Mouse (Mus musculus): ENCODE data around the gene Apeh. TPM values are rescaled to one million over a fixed set of nuclear protein-coding genes. Genes with fewer than 3 reads are reported as not detected.
"Not testable (repeated sequence)": the region's sequence is repeated elsewhere in the genome, so short reads cannot be mapped to it uniquely, and the experiment has no call there.

The Apeh gene
- polyA plus RNA-seq, 1 experiment from 2014 or later, result 47.9 TPM

DNA sequence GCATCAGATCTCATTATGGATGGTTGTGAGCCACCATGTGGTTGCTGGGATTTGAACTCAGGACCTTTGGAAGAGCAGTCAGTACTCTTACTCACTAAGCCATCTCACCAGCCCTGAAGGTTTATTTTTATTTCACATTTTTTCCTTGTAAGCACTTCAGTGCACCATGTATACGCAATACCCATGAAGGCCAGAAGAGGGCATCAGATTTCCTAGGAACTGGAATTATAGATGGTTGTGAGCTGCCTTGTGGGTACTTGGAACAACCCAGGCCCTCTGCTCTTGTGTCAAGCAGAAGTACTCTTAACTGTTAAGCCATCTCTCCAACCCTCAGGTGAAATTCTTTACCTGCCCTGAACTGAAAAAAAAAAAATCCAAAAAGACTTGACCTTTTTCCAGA, 41.8 kb upstream of the Apeh start:
- no peak overlapping the region for H3K4me2 ChIP-seq (ENCODE audit: low read depth, low read length)
- no peaks in the 10 kb centered on the region for H3K4me1 ChIP-seq (ENCODE audit: control insufficient read depth, insufficient read depth, low read length)
- H3K9ac ChIP-seq (replicated peaks; ENCODE audit: low read depth, low read length), result no peak overlapping the region
- H3K27ac ChIP-seq (ENCODE audit: low read depth, low read length), result no peak overlapping the region
- no peak for ATAC-seq (ENCODE audit: low read depth)
- no peak overlapping the region for H3K4me3 ChIP-seq (ENCODE audit: low read depth, low read length)
- peaks cover 12% of the 10 kb centered on the region; the same call in 1 of the 2 replicates for H3K36me3 ChIP-seq (ENCODE audit: control insufficient read depth, insufficient read depth, low read length)
- no peaks in the 10 kb centered on the region for H3K27me3 ChIP-seq (ENCODE audit: control insufficient read depth, insufficient read depth, low read length)
- WGBS, result 29% methylated on average over 1 of the region's 1 CpGs
- H3K9me3 ChIP-seq (ENCODE audit: control insufficient read depth, low read length), result no peaks in the 10 kb centered on the region

DNA sequence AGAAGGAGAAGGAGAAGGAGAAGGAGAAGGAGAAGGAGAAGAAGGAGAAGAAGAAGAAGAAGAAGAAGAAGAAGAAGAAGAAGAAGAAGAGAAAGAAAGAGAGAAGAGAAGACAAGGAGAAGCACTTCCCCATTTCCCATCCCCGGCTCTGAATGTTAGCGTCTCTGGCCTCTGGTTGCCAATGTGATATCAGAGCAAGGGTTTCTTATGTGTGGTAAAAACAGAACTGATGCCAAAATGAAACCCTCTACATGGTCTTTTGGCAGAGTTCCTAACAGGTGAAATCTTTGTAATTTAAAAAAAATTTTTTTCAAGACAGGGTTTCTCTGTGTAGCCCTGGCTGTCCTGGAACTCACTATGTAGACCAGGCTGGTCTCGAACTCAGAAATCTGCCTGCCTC, 41.3 kb upstream of the Apeh start:
- not testable (repeated sequence) for H3K4me1 ChIP-seq (ENCODE audit: control insufficient read depth, insufficient read depth, low read length); H3K27ac ChIP-seq (ENCODE audit: low read depth, low read length); ATAC-seq (ENCODE audit: low read depth); H3K4me3 ChIP-seq (ENCODE audit: low read depth, low read length); H3K9ac ChIP-seq (replicated peaks; ENCODE audit: low read depth, low read length); H3K4me2 ChIP-seq (ENCODE audit: low read depth, low read length); H3K9me3 ChIP-seq (ENCODE audit: control insufficient read depth, low read length); H3K27me3 ChIP-seq (ENCODE audit: control insufficient read depth, insufficient read depth, low read length)
- 88% methylated on average over 3 of the region's 3 CpGs for WGBS
- H3K36me3 ChIP-seq (ENCODE audit: control insufficient read depth, insufficient read depth, low read length), result peaks cover 12% of the 10 kb centered on the region; the same call in 1 of the 2 replicates

GRCm38 (mm10) chr9:108133478-108133877, 39.1 kb upstream of the Apeh start:
- no peaks in the 10 kb centered on the region for H3K27me3 ChIP-seq (ENCODE audit: control insufficient read depth, insufficient read depth, low read length)
- no peaks in the 10 kb centered on the region for H3K4me1 ChIP-seq (ENCODE audit: control insufficient read depth, insufficient read depth, low read length)
- no peak for ATAC-seq (ENCODE audit: low read depth)
- 20% methylated on average over 1 of the region's 1 CpGs for WGBS
- no peak overlapping the region for H3K4me3 ChIP-seq (ENCODE audit: low read depth, low read length)
- no peak overlapping the region for H3K4me2 ChIP-seq (ENCODE audit: low read depth, low read length)
- H3K9me3 ChIP-seq (ENCODE audit: control insufficient read depth, low read length), result no peaks in the 10 kb centered on the region
- peaks cover 4% of the 10 kb centered on the region; the same call in 1 of the 2 replicates for H3K36me3 ChIP-seq (ENCODE audit: control insufficient read depth, insufficient read depth, low read length)
- no peak overlapping the region for H3K27ac ChIP-seq (ENCODE audit: low read depth, low read length)
- H3K9ac ChIP-seq (replicated peaks; ENCODE audit: low read depth, low read length), result no peak overlapping the region

- ATAC-seq (ENCODE audit: low read depth), result no peak
- Histone ChIP-seq H3K9ac (replicated peaks; ENCODE audit: low read depth, low read length) (no peak overlapping the region), H3K27ac (ENCODE audit: low read depth, low read length) (no peak overlapping the region), H3K27me3 (ENCODE audit: control insufficient read depth, insufficient read depth, low read length) (no peaks in the 10 kb centered on the region), H3K4me2 (ENCODE audit: low read depth, low read length) (no peak overlapping the region), H3K4me3 (ENCODE audit: low read depth, low read length) (no peak overlapping the region), H3K36me3 (ENCODE audit: control insufficient read depth, insufficient read depth, low read length) (0 out of 2 replicates have a peak, but pooled peaks cover 4% of the 10 kb centered on the region), H3K4me1 (ENCODE audit: control insufficient read depth, insufficient read depth, low read length) (no peaks in the 10 kb centered on the region), H3K9me3 (ENCODE audit: control insufficient read depth, low read length) (no peaks in the 10 kb centered on the region)
- WGBS, result 94% methylated on average over 3 of the region's 3 CpGs
Measured at GRCm38 (mm10) chr9:108132373-108132772, 38.0 kb upstream of the Apeh start.

GRCm38 (mm10) chr9:108131502-108131901, 37.1 kb upstream of the Apeh start:
- H3K27ac ChIP-seq (ENCODE audit: low read depth, low read length), result no peak overlapping the region
- no peak for ATAC-seq (ENCODE audit: low read depth)
- 90% methylated on average over 5 of the region's 5 CpGs for WGBS
- no peaks in the 10 kb centered on the region for H3K27me3 ChIP-seq (ENCODE audit: control insufficient read depth, insufficient read depth, low read length)
- H3K9me3 ChIP-seq (ENCODE audit: control insufficient read depth, low read length), result no peaks in the 10 kb centered on the region
- no peak overlapping the region for H3K9ac ChIP-seq (replicated peaks; ENCODE audit: low read depth, low read length)
- H3K36me3 ChIP-seq (ENCODE audit: control insufficient read depth, insufficient read depth, low read length), result peaks cover 6% of the 10 kb centered on the region; the same call in 1 of the 2 replicates
- H3K4me3 ChIP-seq (ENCODE audit: low read depth, low read length), result no peak overlapping the region
- no peak overlapping the region for H3K4me2 ChIP-seq (ENCODE audit: low read depth, low read length)
- H3K4me1 ChIP-seq (ENCODE audit: control insufficient read depth, insufficient read depth, low read length), result no peaks in the 10 kb centered on the region

DNA sequence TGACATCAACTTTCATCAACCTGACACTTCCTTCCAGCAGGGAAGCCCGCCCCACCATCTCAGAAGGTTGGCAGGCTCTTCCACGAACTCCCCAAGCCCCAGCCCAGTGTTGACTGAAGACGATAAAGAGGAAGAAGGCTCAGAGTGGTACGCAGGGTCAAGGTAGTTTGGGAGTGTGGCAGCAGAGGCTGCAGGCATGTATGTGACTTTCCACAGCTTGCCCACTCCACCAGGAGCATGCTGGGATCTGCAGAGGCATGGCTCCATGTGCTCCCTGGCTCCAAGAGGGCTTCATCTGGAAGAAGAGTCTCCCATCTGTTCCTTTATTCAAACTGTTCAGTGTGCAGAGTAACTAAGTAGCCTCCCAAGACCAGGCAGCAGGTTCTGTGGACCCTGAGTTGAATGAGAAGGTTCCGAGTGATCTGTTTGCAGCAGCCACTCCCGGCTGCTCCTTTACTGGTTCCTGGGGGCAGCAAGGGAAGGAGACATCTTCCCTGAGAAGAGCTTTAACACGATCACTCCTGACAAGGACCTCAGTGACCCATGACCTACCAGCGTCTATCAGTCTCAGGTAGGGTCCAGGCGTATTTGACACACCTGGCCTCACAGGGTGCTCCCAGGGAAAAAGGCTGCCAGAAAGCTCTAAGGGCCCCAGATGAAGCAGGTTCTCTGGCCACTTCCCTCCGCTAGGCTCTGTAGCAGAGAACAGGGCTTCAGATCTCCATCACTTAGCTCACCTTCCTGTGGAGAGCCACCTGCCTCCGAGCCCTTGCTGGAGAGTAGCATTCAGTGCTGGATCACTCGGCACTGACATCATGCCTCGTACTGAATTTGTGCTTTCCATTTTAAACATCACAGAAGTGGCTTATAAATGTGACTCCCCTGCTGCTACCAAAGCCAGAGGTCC, 34.9 kb upstream of the Apeh start:
- 88% methylated on average over 13 of the region's 13 CpGs for WGBS
- Histone ChIP-seq H3K27me3 (ENCODE audit: control insufficient read depth, insufficient read depth, low read length) (no peaks in the 10 kb centered on the region), H3K9ac (replicated peaks; ENCODE audit: low read depth, low read length) (no peak overlapping the region), H3K36me3 (ENCODE audit: control insufficient read depth, insufficient read depth, low read length) (peaks cover 9% of the 10 kb centered on the region), H3K9me3 (ENCODE audit: control insufficient read depth, low read length) (no peaks in the 10 kb centered on the region), H3K4me1 (ENCODE audit: control insufficient read depth, insufficient read depth, low read length) (no peaks in the 10 kb centered on the region), H3K27ac (ENCODE audit: low read depth, low read length) (no peak overlapping the region), H3K4me2 (ENCODE audit: low read depth, low read length) (no peak overlapping the region), H3K4me3 (ENCODE audit: low read depth, low read length) (no peak overlapping the region)
- ATAC-seq (ENCODE audit: low read depth), result no peak

DNA sequence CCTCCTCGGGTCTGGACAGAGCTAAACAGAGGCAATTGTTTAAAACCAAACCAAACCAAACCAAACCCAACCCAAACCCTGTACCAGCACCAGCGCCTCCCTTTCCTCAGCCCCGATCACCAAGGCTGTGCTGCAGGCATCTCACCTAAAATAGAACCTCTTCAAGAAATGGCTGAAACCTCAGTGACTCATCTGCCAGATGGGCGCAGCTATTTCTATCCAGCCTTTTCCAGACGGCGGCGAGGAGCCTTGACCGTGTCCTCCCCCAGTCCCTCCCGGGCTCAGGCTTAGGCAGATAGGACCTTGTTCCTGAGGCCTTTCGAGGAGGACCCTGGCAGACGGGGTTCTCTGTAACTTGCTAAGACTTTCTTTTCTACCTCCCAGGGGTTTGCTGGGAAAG, 33.8 kb upstream of the Apeh start:
- Histone ChIP-seq H3K4me3 (ENCODE audit: low read depth, low read length) (no peak overlapping the region), H3K4me2 (ENCODE audit: low read depth, low read length) (no peak overlapping the region), H3K27ac (ENCODE audit: low read depth, low read length) (no peak overlapping the region), H3K27me3 (ENCODE audit: control insufficient read depth, insufficient read depth, low read length) (no peaks in the 10 kb centered on the region), H3K4me1 (ENCODE audit: control insufficient read depth, insufficient read depth, low read length) (no peaks in the 10 kb centered on the region), H3K36me3 (ENCODE audit: control insufficient read depth, insufficient read depth, low read length) (peaks cover 9% of the 10 kb centered on the region), H3K9me3 (ENCODE audit: control insufficient read depth, low read length) (no peaks in the 10 kb centered on the region), H3K9ac (replicated peaks; ENCODE audit: low read depth, low read length) (no peak overlapping the region)
- ATAC-seq (ENCODE audit: low read depth), result no peak
- WGBS, result 90% methylated on average over 11 of the region's 11 CpGs

DNA sequence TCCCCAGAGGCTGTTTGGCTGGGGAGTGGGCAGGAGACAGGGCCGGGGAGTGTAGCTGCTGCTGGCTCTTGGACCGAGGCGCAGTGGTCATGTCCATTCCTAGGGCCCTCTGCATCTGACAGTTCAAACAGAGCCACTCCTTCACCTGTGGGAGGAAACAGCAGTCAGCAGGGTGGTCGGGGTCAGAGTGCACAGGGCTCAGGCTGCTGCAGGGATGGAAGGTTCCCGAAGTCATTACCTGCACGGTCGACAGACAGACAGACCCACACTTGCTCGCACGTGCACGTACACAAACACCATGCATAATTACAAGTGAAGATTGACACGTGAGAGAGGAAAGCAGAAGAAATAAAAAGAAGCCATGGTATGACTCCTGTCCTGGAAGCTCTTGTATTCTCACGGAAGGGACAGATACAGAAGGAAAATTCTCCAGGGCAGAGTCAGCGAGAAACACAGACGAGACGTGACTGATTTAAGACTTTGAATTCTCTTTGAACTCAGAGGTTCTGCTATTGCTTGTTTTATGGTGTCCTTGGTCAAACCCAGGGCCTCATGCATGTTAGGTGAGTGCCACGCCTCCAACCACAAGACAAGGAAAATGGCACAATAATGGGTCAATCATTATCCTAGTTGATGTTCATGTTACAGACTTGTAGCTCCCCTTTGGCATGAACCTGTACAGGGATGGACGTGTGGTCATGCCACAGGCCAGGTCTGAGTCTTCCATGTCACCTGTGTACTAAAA, 32.2 kb upstream of the Apeh start:
- Histone ChIP-seq H3K4me1 (ENCODE audit: control insufficient read depth, insufficient read depth, low read length) (no peaks in the 10 kb centered on the region), H3K9me3 (ENCODE audit: control insufficient read depth, low read length) (no peaks in the 10 kb centered on the region), H3K27me3 (ENCODE audit: control insufficient read depth, insufficient read depth, low read length) (no peaks in the 10 kb centered on the region), H3K4me3 (ENCODE audit: low read depth, low read length) (no peak overlapping the region), H3K27ac (ENCODE audit: low read depth, low read length) (no peak overlapping the region), H3K9ac (replicated peaks; ENCODE audit: low read depth, low read length) (no peak overlapping the region), H3K4me2 (ENCODE audit: low read depth, low read length) (no peak overlapping the region), H3K36me3 (ENCODE audit: control insufficient read depth, insufficient read depth, low read length) (peaks cover 14% of the 10 kb centered on the region)
- WGBS, result 82% methylated on average over 17 of the region's 17 CpGs
- ATAC-seq (ENCODE audit: low read depth), result no peak

DNA sequence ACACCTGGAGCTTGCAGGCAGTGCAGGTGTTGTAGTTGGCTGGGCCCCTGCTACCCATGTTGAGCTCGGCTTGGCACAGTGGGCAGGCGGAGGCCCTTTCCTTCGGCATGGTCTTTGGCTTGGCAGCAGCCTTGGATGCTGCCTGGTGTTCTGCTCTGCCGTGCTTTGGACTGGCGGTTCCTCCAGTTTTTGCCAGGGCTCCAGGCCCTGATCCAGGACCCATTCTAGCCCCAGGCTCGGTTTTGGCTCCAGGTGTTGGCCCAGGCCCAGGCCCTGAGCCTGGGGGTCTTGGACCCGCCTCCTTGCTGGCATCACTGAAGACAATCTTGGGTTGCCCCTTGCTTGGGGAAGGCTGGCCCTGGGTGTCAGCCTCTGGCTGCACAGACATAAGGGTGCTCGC, 31.3 kb upstream of the Apeh start:
- Histone ChIP-seq H3K27ac (ENCODE audit: low read depth, low read length) (no peak overlapping the region), H3K4me3 (ENCODE audit: low read depth, low read length) (no peak overlapping the region), H3K36me3 (ENCODE audit: control insufficient read depth, insufficient read depth, low read length) (peaks cover 14% of the 10 kb centered on the region), H3K27me3 (ENCODE audit: control insufficient read depth, insufficient read depth, low read length) (no peaks in the 10 kb centered on the region), H3K4me2 (ENCODE audit: low read depth, low read length) (no peak overlapping the region), H3K9me3 (ENCODE audit: control insufficient read depth, low read length) (no peaks in the 10 kb centered on the region), H3K9ac (replicated peaks; ENCODE audit: low read depth, low read length) (no peak overlapping the region), H3K4me1 (ENCODE audit: control insufficient read depth, insufficient read depth, low read length) (no peaks in the 10 kb centered on the region)
- WGBS, result 86% methylated on average over 8 of the region's 8 CpGs
- ATAC-seq (ENCODE audit: low read depth), result no peak
